7 mouse cellular contexts compared by ENCODE assay signal in genomic region chr5:123058251-123059102, GRCm38 (mm10). TPM values are rescaled to one million over a fixed set of nuclear protein-coding genes. Genes with fewer than 3 reads are reported as not detected.
DNase-seq lines count a peak whose midpoint lies in the region; ATAC-seq lines count a peak whose summit lies in the region.

No protein-coding gene starts in this region.

- peaks cover 12% of the 10 kb centered on the region for H3K4me1 ChIP-seq in lung, embryonic 16.5 days (replicated peaks; ENCODE audit: control insufficient read depth, insufficient read depth, low read length)
- peaks cover 10% of the 10 kb centered on the region for H3K4me1 ChIP-seq in limb, embryonic 11.5 days (ENCODE audit: control insufficient read depth, insufficient read depth, low read length)

- peak overlapping the region; percentile 69 for H3K9ac ChIP-seq in lung, embryonic 16.5 days (ENCODE audit: low read length)
- H3K9ac ChIP-seq in limb, embryonic 11.5 days (ENCODE audit: low read length): no peak overlapping the region; the same call in 1 of the 2 replicates

- peak overlapping the region; percentile 58 for H3K4me2 ChIP-seq in lung, embryonic 16.5 days (ENCODE audit: low read depth, low read length)
- H3K4me2 ChIP-seq in limb, embryonic 11.5 days (ENCODE audit: low read depth, severe bottlenecking): peak overlapping the region; percentile 31; the same call in 1 of the 2 replicates

- peak overlapping the region; percentile 54 for H3K4me3 ChIP-seq in lung, embryonic 16.5 days (ENCODE audit: low read length)
- H3K4me3 ChIP-seq in limb, embryonic 11.5 days (ENCODE audit: low read depth, low read length): peak overlapping the region; percentile 20

- DNase-seq in lung, adult 18-20 months: no peak
- DNase-seq in limb, embryonic 11.5 days (ENCODE audit: low spot score): no peak
- DNase-seq in splenic B cell, adult 2 months (ENCODE audit: low read depth, low spot score): peak; percentile 39
- no peak for DNase-seq in layer of hippocampus, postnatal 25 days (ENCODE audit: extremely low spot score in 1 of 2, low spot score in 1 of 2)
- DNase-seq in c-Kit-positive CD71-positive TER-119-positive erythroid progenitor cells, embryonic 14.5 days (ENCODE audit: low spot score): no peak

- no peaks in the 10 kb centered on the region for H3K9me3 ChIP-seq in lung, embryonic 16.5 days (ENCODE audit: control insufficient read depth, low read length)
- no peaks in the 10 kb centered on the region for H3K9me3 ChIP-seq in limb, embryonic 11.5 days (ENCODE audit: control insufficient read depth, low read length)

- H3K27ac ChIP-seq in lung, embryonic 16.5 days (ENCODE audit: low read length): peak overlapping the region; percentile 62
- H3K27ac ChIP-seq in limb, embryonic 11.5 days (replicated peaks; ENCODE audit: low read depth, low read length): no peak overlapping the region

- no peaks in the 10 kb centered on the region for H3K27me3 ChIP-seq in lung, embryonic 16.5 days (ENCODE audit: control insufficient read depth, insufficient read depth, low read depth, low read length)
- no peaks in the 10 kb centered on the region for H3K27me3 ChIP-seq in limb, embryonic 11.5 days (ENCODE audit: control insufficient read depth, insufficient read depth, low read length)
- no peaks in the 10 kb centered on the region; the same call in 1 of the 2 replicates for H3K27me3 ChIP-seq in splenic B cell, adult 2 months (ENCODE audit: control insufficient read depth, insufficient read depth, low read length, poor library complexity, severe bottlenecking)

- 32% methylated on average over 16 of the region's 16 CpGs for WGBS in lung, embryonic 16.5 days
- 46% methylated on average over 16 of the region's 16 CpGs for WGBS in limb, embryonic 11.5 days

- ATAC-seq in lung, embryonic 16.5 days (ENCODE audit: low read depth): no peak
- ATAC-seq in erythroblast, adult 5-6 weeks (replicated peaks; ENCODE audit: low FRiP score, poor library complexity, severe bottlenecking): peak; percentile 22; the same call in 1 of the 2 replicates
- no peak for ATAC-seq in limb, embryonic 11.5 days (ENCODE audit: insufficient number of reproducible peaks, low FRiP score, low TSS enrichment, low read depth)

- no peaks in the 10 kb centered on the region for H3K36me3 ChIP-seq in lung, embryonic 16.5 days (ENCODE audit: control insufficient read depth, insufficient read depth, low read length)
- H3K36me3 ChIP-seq in limb, embryonic 11.5 days (ENCODE audit: control insufficient read depth, insufficient read depth, low read length): no peaks in the 10 kb centered on the region
- H3K36me3 ChIP-seq in splenic B cell, adult 2 months (ENCODE audit: control insufficient read depth, insufficient read depth, low read length, poor library complexity, severe bottlenecking): no peaks in the 10 kb centered on the region

RNA-seq across cellular contexts. Expression of gene Tmem120b, which starts 9.7 kb away (rescaled TPM):
- 12.4 and 14.5 TPM in 2 replicates for polyA plus RNA-seq in lung, embryonic 16.5 days (2015; fragmentation: Nextera tagmentation; extraction: Ambion mirVana)
- total RNA-seq in erythroblast, adult 5-6 weeks (2015; ENCODE audit: low replicate concordance): 14.4 and 28.6 TPM in 2 replicates
- total RNA-seq in erythroblast, adult 5-6 weeks (2017; ENCODE audit: low replicate concordance): 25.6 and 61.1 TPM in 2 replicates
- polyA plus RNA-seq in limb, embryonic 11.5 days (2014; fragmentation: Nextera tagmentation; extraction: Ambion mirVana): 9.3 and 11.3 TPM in 2 replicates
- total RNA-seq in layer of hippocampus, postnatal 25 days (2021): 10 to 100 TPM; 13.8 to 18.4 TPM

RNA-seq across cellular contexts. Expression of gene Morn3, which starts 11.7 kb away (rescaled TPM):
- polyA plus RNA-seq in lung, embryonic 16.5 days (2015; fragmentation: Nextera tagmentation; extraction: Ambion mirVana): 3.9 and 7.4 TPM in 2 replicates
- total RNA-seq in erythroblast, adult 5-6 weeks (2015; ENCODE audit: low replicate concordance): not detected in 2 replicates
- not detected in 2 replicates for total RNA-seq in erythroblast, adult 5-6 weeks (2017; ENCODE audit: low replicate concordance)
- 0.64 TPM in 1 of 2 replicates, not detected in the other for polyA plus RNA-seq in limb, embryonic 11.5 days (2014; fragmentation: Nextera tagmentation; extraction: Ambion mirVana)
- 1 to 10 TPM in 1 of 2 experiments, not detected in 1; 1.5 TPM for total RNA-seq in layer of hippocampus, postnatal 25 days (2021)

RNA-seq across cellular contexts. Expression of gene Orai1, which starts 43.6 kb away (rescaled TPM):
- polyA plus RNA-seq in lung, embryonic 16.5 days (2015; fragmentation: Nextera tagmentation; extraction: Ambion mirVana): 18.2 and 19.3 TPM in 2 replicates
- 23.6 and 25.1 TPM in 2 replicates for total RNA-seq in erythroblast, adult 5-6 weeks (2015; ENCODE audit: low replicate concordance)
- total RNA-seq in erythroblast, adult 5-6 weeks (2017; ENCODE audit: low replicate concordance): 0.84 and 7.8 TPM in 2 replicates
- 10.0 and 10.3 TPM in 2 replicates for polyA plus RNA-seq in limb, embryonic 11.5 days (2014; fragmentation: Nextera tagmentation; extraction: Ambion mirVana)
- total RNA-seq in layer of hippocampus, postnatal 25 days (2021): 10 to 100 TPM; 11.0 to 11.7 TPM
